Mouse (Mus musculus) midbrain, embryonic 12.5 days (tissue): ENCODE data around the gene Camkmt. TPM values are rescaled to one million over a fixed set of nuclear protein-coding genes. Genes with fewer than 3 reads are reported as not detected.

Source experiments
- ATAC-seq: fragments of 200-750 bp; cut with Nextera tagmentation; 2 replicates; pipeline ENCODE4 v1.8.0; 2017; ENCODE audit warnings: low read depth, moderate TSS enrichment, moderate library complexity; ENCODE audit not compliant: low FRiP score
- H3K27ac ChIP-seq: fragments of 300-500 bp; sonication (generic); replicated peaks from 2 replicates; pipeline ENCODE4 v1.5.1; 2016; ENCODE audit warnings: mild to moderate bottlenecking
- H3K27me3 ChIP-seq: fragments of 300-500 bp; sonication (generic); 2 replicates; pipeline ENCODE4 v1.6.1; 2016; ENCODE audit warnings: mild to moderate bottlenecking
- H3K36me3 ChIP-seq: fragments of 300-500 bp; sonication (generic); 2 replicates; pipeline ENCODE4 v1.6.1; 2016
- H3K4me1 ChIP-seq: fragments of 300-500 bp; sonication (generic); 2 replicates; pipeline ENCODE4 v1.6.1; 2016
- H3K4me2 ChIP-seq: fragments of 300-500 bp; sonication (generic); replicated peaks from 2 replicates; pipeline ENCODE4 v1.6.1; 2016; ENCODE audit warnings: mild to moderate bottlenecking, moderate library complexity
- H3K4me3 ChIP-seq: fragments of 300-500 bp; sonication (generic); 2 replicates; pipeline ENCODE4 v1.5.1; 2016; ENCODE audit warnings: mild to moderate bottlenecking
- H3K9ac ChIP-seq: fragments of 300-500 bp; sonication (generic); replicated peaks from 2 replicates; pipeline ENCODE4 v1.6.1; 2016; ENCODE audit warnings: mild to moderate bottlenecking, moderate library complexity
- H3K9me3 ChIP-seq: fragments of 300-500 bp; sonication (generic); 2 replicates; pipeline ENCODE4 v1.6.1; 2016; ENCODE audit warnings: mild to moderate bottlenecking
- WGBS: fragments of 180-500 bp; shearing (Covaris S2); methylation state at CpG from one replicate; pipeline ENCODE4 v1.1.7; 2016; 5-methylcytosine and 5-hydroxymethylcytosine counted together
- polyA plus RNA-seq: library from polyadenylated mRNA; unstranded; fragments of >200 nt; fragmentation: Nextera tagmentation; extraction: Ambion mirVana; gene quantifications from 2 replicates; pipeline ENCODE4 v1.2.1, GENCODE M21; 2016

Camkmt gene
- polyA plus RNA-seq, 1 experiment from 2014 or later, result 15.3 TPM

DNA sequence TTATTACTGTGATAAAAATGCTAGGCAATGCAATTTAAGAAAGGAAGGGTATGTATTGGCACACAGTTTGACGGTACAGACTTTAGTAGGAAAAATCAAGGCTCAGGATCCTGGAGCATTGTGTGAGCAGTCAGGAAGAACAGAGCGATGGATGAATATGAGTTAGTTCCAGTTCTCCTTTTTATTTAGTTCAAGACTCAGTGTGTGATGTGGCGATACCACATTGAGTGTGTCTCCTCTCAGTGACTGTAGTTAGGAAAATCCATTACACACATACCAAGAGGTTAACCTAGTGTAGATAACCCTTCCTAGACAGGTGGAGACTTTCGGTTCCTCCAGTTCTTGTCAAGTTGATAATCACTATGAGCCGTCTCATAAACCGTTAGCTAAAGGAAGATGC lies 1.4 kb downstream of the Camkmt start:
- no peak for ATAC-seq
- Histone ChIP-seq H3K27ac (no peak overlapping the region), H3K27me3 (no peaks in the 10 kb centered on the region), H3K9ac (no peak overlapping the region), H3K4me1 (peaks cover 16% of the 10 kb centered on the region), H3K4me2 (peak overlapping the region; percentile 83; the same call in 1 of the 2 replicates), H3K36me3 (no peaks in the 10 kb centered on the region), H3K4me3 (peak overlapping the region; percentile 89; the same call in 1 of the 2 replicates), H3K9me3 (no peaks in the 10 kb centered on the region)
- 92% methylated on average over 6 of the region's 6 CpGs for WGBS

DNA sequence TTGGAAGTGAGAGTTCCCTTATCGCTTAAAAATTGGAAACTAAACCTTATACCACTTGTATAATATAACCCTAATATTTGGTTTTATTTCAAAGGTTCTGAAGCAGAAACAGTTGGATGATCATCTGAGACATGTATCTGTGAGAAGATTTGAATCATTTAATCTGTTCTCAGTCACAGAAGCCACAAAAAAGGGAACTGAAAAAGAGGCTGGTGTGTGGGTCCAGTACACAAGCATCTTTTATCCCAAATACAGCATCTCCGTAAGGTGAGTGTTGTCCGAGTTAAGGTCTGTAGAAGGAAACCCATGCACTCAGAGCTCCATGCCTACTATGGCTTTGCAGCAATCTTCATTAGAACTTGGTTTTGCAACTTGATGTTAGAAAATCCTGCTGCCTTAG lies 6.0 kb downstream of the Camkmt start:
- Histone ChIP-seq H3K4me1 (peaks cover 3% of the 10 kb centered on the region), H3K9me3 (peaks cover 12% of the 10 kb centered on the region; the same call in 1 of the 2 replicates), H3K9ac (no peak overlapping the region), H3K36me3 (peaks cover 22% of the 10 kb centered on the region), H3K27me3 (no peaks in the 10 kb centered on the region), H3K4me2 (no peak overlapping the region), H3K27ac (no peak overlapping the region), H3K4me3 (no peak overlapping the region)
- WGBS, result 95% methylated on average over 3 of the region's 3 CpGs
- no peak for ATAC-seq

DNA sequence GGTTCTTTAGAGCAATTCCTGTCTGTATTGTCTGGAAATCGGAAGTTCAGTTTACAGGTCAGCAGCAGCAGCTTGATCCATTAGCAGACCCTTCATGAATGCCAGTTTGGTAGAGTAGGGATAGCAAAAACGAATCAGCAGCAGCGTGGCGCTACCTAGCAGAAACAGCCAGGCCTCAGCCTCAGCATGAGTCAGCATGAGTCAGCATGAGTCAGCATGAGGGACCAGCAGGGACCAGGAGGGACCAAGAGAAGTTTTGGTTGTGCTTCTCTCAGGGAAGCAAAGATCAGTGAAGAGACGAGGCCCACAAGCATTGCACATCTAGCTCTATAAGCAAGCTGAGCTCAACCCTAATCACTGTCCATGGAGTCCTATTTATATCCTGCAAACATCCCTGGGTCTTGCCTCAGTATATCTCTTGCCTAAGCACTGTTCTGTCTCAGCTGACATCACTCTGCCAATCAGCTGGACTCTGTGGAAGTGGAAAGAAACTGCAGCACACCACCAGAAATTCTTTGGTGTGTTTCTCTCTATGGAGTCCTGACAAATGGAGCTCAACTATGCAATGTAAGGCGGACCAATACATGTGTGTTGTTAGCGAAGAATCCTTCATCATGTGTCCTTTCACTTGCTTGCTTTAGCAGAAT lies 8.4 kb downstream of the Camkmt start:
- Histone ChIP-seq H3K9ac (no peak overlapping the region), H3K4me2 (no peak overlapping the region), H3K4me1 (0 out of 2 replicates have a peak, but pooled peaks cover 2% of the 10 kb centered on the region), H3K4me3 (no peak overlapping the region), H3K27me3 (no peaks in the 10 kb centered on the region), H3K9me3 (peaks cover 12% of the 10 kb centered on the region; the same call in 1 of the 2 replicates), H3K36me3 (peaks cover 22% of the 10 kb centered on the region), H3K27ac (no peak overlapping the region)
- no peak for ATAC-seq
- WGBS, result 96% methylated on average over 7 of the region's 7 CpGs

DNA sequence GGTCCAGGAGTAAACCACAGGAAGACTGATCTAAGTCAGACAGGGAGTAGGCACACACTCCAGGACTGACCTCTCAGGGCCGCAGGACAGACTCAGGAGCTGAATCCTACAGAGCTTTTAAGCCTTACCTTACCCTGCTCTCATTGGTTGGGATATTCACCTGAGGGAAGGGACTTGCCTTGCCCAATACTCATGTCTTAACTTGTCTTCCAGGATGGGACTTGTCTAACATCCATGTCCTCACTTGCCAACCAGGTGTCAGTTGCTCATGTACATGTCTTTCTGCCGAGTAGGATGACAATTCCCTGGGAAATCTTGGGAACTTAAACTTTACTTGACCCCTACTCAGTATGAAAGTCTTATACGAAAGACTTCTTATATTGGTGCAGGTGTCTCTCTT lies 9.9 kb downstream of the Camkmt start:
- Histone ChIP-seq H3K4me2 (no peak overlapping the region), H3K4me3 (no peak overlapping the region), H3K9ac (no peak overlapping the region), H3K36me3 (peaks cover 22% of the 10 kb centered on the region), H3K27me3 (no peaks in the 10 kb centered on the region), H3K9me3 (peaks cover 12% of the 10 kb centered on the region; the same call in 1 of the 2 replicates), H3K27ac (no peak overlapping the region), H3K4me1 (0 out of 2 replicates have a peak, but pooled peaks cover 2% of the 10 kb centered on the region)
- ATAC-seq, result no peak
- 93% methylated on average over 3 of the region's 3 CpGs for WGBS

DNA sequence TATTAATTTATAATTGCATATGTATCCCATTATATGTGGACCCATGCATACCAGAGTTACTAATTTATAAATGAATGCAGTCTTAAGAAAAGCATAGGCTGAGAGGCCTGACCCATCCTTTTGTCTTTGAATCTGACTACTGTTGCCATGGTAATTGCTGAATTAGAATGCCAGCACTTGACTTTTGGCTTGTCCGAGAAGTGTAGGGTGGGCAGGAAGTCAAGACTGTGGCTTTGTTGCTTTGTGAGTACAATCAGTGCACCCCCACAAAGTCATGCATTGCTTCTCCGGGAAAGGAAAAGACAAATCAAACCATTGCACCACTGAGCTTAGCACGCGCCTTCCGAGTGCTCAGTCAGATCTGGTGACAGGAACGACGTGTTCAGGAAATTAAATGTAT lies 11.4 kb downstream of the Camkmt start:
- Histone ChIP-seq H3K9me3 (peaks cover 12% of the 10 kb centered on the region; the same call in 1 of the 2 replicates), H3K4me2 (no peak overlapping the region), H3K27ac (no peak overlapping the region), H3K4me3 (no peak overlapping the region), H3K9ac (no peak overlapping the region), H3K4me1 (0 out of 2 replicates have a peak, but pooled peaks cover 2% of the 10 kb centered on the region), H3K27me3 (no peaks in the 10 kb centered on the region), H3K36me3 (peaks cover 22% of the 10 kb centered on the region)
- WGBS, result 63% methylated on average over 7 of the region's 7 CpGs
- ATAC-seq, result no peak

DNA sequence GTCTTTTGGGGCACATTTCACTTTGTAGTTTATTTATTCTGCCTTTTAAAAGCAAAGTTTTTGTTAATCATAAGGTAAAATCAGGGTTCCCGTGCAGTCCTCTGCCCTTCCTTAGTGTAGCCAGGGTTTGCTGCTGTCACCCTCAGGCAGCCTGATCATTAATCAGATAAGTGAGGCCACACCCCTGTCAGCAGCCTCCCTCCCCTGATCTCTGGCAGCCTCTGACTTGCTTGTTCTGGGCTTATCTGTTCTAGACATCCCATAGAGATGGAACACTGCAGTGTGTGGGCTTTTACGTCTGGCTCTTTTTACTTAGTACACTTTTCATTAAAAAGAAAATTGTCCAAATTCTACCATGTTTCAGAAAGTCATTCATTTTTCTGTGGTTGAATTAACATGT lies 13.0 kb downstream of the Camkmt start:
- WGBS, result 66% methylated on average over 2 of the region's 2 CpGs
- Histone ChIP-seq H3K4me1 (0 out of 2 replicates have a peak, but pooled peaks cover 2% of the 10 kb centered on the region), H3K4me3 (no peak overlapping the region), H3K4me2 (no peak overlapping the region), H3K9me3 (peaks cover 7% of the 10 kb centered on the region; the same call in 1 of the 2 replicates), H3K27ac (no peak overlapping the region), H3K9ac (no peak overlapping the region), H3K27me3 (no peaks in the 10 kb centered on the region), H3K36me3 (peaks cover 10% of the 10 kb centered on the region)
- ATAC-seq, result no peak

DNA sequence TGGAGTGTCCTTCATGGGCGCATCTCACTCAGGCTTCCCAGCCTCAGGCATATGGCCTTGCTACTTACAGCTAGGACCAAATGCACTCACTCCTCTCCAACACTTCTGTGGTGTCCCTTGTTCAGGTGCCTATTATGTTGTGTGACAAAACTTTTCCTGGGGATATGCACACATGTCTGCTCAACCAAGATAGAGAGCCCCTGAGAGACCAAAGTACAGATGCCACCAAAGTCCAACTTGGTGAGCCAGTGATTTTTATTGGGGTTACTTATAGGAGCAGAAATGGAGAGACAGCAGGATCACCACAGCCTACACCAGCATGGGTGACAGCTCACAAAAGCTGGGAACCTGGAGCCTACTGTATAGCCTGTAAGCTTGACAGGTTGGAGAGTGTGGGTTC lies 20.3 kb downstream of the Camkmt start:
- no peaks in the 10 kb centered on the region for H3K27me3 ChIP-seq
- H3K27ac ChIP-seq, result no peak overlapping the region
- no peaks in the 10 kb centered on the region for H3K9me3 ChIP-seq
- no peaks in the 10 kb centered on the region for H3K36me3 ChIP-seq
- no peak overlapping the region for H3K4me2 ChIP-seq
- no peak overlapping the region for H3K4me3 ChIP-seq
- 95% methylated on average over 1 of the region's 1 CpGs for WGBS
- no peaks in the 10 kb centered on the region for H3K4me1 ChIP-seq
- no peak overlapping the region for H3K9ac ChIP-seq
- ATAC-seq, result no peak

DNA sequence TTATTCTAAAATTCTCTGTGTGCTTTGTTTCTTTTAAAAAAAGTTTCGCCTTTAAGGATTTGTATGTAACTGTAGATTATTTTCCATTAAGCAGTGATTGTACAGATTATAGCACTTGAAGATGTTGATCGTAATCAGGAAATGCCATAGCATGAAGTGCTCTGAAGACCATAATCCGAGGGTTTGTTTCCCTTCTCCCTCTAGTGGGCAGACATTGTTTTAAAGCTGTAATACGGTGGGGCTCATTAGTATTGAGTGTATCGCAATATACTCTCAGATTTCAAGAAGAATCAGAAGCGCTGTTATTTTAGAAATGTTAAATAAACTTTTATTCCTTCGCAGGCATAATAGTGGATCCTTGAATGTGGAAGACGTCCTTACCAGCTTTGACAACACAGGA lies 23.1 kb downstream of the Camkmt start:
- ATAC-seq, result no peak

DNA sequence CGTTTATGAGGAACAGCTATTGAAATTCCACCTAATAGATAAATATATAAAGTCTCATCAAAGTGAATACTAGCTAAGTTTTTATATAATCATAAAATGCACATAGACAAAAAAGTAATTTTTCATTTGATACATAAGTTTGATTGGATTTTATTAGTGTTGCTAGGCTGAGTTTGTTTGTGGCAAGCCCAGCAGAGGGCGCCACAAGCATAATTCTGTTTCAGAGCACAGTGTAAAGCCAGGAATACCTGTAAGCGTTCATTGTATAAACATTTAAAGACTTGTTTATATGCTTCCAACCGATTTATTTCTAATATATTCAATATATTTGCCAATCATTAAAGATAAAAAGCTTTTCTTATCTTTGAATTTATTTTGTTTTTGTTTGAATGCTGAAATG lies 26.3 kb downstream of the Camkmt start:
- peaks cover 3% of the 10 kb centered on the region; the same call in 1 of the 2 replicates for H3K4me1 ChIP-seq
- no peaks in the 10 kb centered on the region for H3K36me3 ChIP-seq
- H3K27me3 ChIP-seq, result no peaks in the 10 kb centered on the region
- no peak overlapping the region for H3K4me2 ChIP-seq
- no peak overlapping the region for H3K27ac ChIP-seq
- no peak overlapping the region for H3K9ac ChIP-seq
- no peaks in the 10 kb centered on the region for H3K9me3 ChIP-seq
- no peak overlapping the region for H3K4me3 ChIP-seq
- 31% methylated on average over 4 of the region's 4 CpGs for WGBS
- no peak for ATAC-seq

More for the DNA sequence above, 23.1 kb downstream of the Camkmt start:
- Histone ChIP-seq H3K4me1 (peaks cover 3% of the 10 kb centered on the region; the same call in 1 of the 2 replicates), H3K27me3 (no peaks in the 10 kb centered on the region), H3K9me3 (no peaks in the 10 kb centered on the region), H3K27ac (no peak overlapping the region), H3K4me3 (no peak overlapping the region), H3K36me3 (no peaks in the 10 kb centered on the region), H3K9ac (no peak overlapping the region), H3K4me2 (no peak overlapping the region)
- WGBS, result 85% methylated on average over 8 of the region's 8 CpGs

DNA sequence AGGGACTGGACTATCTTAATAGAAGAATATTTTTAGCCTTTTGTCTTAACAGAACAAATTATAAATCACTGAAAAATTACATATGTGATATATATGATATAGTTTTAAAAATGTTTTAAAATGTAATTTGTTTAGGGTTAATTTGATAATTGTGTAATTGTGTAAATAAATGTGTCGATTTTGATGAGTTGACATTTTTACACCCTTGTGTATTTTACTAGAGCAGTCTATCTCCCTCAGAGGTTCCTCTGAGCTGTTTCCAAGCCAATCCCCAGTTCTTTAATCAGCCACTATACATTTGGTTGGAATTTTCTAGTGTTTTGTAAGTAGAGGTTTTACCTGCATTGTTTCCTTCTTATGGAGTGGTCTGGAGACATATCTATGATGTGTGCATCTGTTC lies 48.0 kb downstream of the Camkmt start:
- no peak overlapping the region for H3K27ac ChIP-seq
- no peak overlapping the region for H3K4me2 ChIP-seq
- peaks cover 9% of the 10 kb centered on the region for H3K4me1 ChIP-seq
- no peaks in the 10 kb centered on the region for H3K36me3 ChIP-seq
- no peak overlapping the region for H3K4me3 ChIP-seq
- H3K9me3 ChIP-seq, result no peaks in the 10 kb centered on the region
- H3K27me3 ChIP-seq, result no peaks in the 10 kb centered on the region
- no peak overlapping the region for H3K9ac ChIP-seq
- 94% methylated on average over 1 of the region's 1 CpGs for WGBS
- no peak for ATAC-seq

DNA sequence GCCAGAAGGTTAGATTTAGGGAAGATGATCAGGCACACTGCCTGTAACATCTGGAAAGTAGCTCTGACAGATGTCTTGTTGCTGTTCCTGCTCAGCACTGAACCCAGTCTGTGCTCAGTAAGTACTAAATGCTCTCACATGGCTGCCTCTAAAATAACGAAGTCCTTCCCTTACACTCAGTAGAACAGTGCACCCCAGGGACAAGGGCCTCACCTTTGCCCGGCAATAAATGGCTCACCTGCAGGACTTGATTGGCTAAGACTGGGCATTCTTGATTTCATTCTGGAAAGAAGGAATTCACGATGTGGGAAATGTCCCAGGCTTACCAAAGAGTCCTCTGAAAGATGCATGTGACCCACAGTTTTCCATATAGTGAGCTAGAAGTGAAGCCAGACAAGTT lies 51.3 kb downstream of the Camkmt start:
- H3K4me2 ChIP-seq, result no peak overlapping the region
- no peak overlapping the region for H3K27ac ChIP-seq
- ATAC-seq, result no peak
- no peaks in the 10 kb centered on the region for H3K36me3 ChIP-seq
- H3K9ac ChIP-seq, result no peak overlapping the region
- H3K4me1 ChIP-seq, result peaks cover 9% of the 10 kb centered on the region
- H3K27me3 ChIP-seq, result no peaks in the 10 kb centered on the region
- H3K9me3 ChIP-seq, result no peaks in the 10 kb centered on the region
- H3K4me3 ChIP-seq, result no peak overlapping the region
- WGBS, result 83% methylated on average over 3 of the region's 3 CpGs

DNA sequence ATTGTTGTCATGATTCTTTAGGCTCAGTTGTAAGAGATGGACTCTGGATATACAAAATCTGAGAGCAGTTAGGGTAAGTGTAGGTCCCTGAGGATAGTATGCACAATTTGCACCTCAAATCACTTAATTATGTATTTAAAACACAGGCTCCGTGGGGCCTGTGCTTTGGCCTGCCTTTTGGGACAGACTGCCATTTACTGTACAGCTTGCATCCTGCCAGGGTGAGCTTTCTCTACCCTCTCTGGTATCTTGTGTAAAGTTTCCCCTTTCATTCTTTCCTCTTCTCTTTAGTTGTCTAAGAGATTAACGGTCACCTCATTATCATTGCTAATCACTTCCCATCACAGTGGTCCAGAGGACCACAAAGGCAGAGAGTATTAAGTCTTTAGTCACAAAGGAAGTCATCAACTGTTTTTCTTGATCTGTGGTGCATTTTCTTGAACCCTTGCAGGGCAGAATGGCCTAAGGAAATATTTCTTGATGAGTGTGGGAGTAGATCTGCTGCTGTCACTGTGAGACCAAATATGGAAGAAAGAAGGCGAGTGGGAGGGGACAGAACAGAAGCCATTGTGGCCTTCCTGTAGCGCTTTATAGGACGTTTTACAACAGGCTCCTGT lies 52.3 kb downstream of the Camkmt start:
- Histone ChIP-seq H3K27ac (peak overlapping the region; percentile 46; the same call in 1 of the 2 replicates), H3K4me2 (0 out of 2 replicates have a peak overlapping the region, but pooled peaks have one; percentile 3)

More for the DNA sequence above, 52.3 kb downstream of the Camkmt start:
- no peaks in the 10 kb centered on the region for H3K9me3 ChIP-seq
- H3K27me3 ChIP-seq, result no peaks in the 10 kb centered on the region
- no peak for ATAC-seq
- 15% methylated on average over 5 of the region's 5 CpGs for WGBS
- H3K4me1 ChIP-seq, result peaks cover 9% of the 10 kb centered on the region
- H3K4me3 ChIP-seq, result no peak overlapping the region
- H3K9ac ChIP-seq, result no peak overlapping the region
- no peaks in the 10 kb centered on the region for H3K36me3 ChIP-seq
